Mouse (Mus musculus): Measurements from ENCODE around the gene Cgnl1.

The Cgnl1 gene

GRCm38 (mm10) chr9:71766902-71767301 lies 4.5 kb downstream of the Cgnl1 start:
- DNase-seq (ENCODE audit: low spot score) = no peak

- DNase-seq (ENCODE audit: low spot score) = no peak
Observed at GRCm38 (mm10) chr9:71766306-71766705, 5.1 kb downstream of the Cgnl1 start.

DNA sequence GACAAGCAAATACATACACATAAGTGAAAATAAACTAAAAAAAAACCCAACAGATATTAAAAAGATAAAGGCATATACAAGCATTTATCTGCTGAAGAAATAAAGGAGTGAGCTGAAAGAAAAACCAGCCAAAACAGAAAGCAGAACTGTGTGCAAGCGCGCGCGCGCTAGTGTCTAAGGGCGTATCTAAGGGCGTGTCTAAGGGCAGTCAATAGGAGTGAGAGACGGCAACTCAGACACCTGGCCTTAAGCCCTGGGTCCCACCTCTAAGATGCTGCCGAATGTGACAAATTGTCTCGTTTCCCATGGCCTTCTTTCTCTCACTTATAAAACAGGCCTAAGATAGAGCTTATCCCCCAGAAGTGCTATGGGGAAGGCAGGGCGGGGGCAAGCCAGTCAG lies 6.9 kb downstream of the Cgnl1 start:
- DNase-seq (ENCODE audit: low spot score) = no peak

DNA sequence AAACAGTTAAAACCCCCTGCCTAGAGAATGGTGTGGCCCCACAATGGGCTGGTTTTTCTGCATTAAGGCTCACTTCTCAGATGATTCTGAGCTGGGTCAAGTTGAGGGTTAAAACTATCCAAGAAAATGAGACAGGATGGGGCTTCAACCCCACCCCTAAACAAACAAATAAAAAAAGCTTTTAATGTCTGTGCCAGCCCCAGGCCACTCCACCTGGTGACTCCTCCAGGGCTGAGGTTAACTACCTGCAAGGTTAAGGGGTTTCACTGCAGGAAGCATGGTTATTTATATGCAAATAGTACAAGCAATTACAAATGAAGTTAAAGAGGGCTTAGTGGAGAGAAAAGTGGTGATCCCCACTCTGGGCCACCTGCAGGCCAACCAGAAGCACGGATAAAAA lies 8.1 kb downstream of the Cgnl1 start:
- DNase-seq (ENCODE audit: low spot score) = no peak

DNA sequence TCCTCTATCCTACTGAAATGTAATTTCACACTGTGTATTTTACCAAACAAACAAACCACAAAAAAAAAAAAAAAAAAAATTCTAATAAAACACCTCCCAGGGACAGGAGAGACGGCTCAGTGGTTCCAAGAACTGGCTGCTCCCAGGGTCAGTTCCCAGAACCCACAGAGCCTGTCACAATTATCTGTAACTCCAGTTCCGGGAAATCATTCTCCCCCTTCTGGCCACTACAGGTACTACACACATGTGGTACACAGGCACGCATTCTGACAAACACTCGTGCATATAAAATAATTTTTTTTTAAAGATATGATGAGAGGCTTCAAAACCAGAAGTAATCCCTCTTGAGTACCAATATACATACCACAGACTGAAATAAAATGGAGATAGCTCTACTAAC lies 9.7 kb downstream of the Cgnl1 start:
- no peak for DNase-seq (ENCODE audit: low spot score)

DNA sequence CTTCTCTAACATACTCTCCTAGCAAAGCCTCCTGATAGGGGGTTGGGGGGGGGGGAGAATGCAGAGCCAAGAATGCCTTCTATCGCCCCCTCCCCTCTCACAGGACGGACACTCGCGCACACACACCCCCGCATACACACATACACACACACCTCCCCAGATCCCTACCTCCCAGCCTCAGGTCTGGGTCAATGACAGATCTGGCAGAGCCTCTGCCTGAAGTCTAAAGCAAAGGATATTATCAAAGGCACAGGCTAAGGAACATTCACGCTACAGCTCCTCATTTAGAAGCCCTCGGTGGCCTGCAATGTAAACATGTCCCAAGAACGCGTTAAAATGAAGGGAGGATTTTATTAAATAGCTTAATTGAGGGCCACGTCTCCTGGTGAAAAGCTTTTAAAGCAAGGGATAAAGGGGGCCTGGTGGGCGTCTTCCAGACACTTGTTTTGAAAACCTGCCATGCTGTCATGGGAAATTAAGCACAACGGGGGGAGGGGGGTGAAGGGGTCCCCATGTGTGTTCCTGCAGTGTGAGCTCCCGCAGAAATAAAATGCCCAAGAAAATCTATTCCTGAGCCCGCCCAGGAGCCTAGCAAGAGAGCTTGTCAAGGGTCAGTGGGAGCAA lies 10.8 kb downstream of the Cgnl1 start:
- DNase-seq (ENCODE audit: low spot score) = no peak

DNA sequence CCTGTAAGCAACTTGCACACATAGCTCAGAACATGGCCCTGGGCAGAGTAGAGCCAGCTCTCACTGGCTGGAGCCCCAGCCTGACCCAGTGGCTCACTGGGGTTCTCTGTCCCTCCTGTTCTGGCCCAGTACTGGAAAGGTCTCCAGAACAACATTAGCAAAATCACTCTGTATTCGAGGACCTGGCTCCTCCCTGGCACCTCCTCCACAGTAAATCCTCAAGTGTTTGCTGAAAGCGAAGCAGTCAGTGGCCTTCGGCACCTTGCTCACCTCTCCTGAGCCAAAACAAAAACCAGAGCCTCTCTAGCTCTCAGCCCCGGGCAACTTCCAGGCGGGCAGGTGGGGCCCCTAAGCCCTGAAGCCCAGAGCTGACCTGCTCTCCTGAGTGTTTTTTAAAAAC lies 11.5 kb downstream of the Cgnl1 start:
- no peak for DNase-seq (ENCODE audit: low spot score)

DNA sequence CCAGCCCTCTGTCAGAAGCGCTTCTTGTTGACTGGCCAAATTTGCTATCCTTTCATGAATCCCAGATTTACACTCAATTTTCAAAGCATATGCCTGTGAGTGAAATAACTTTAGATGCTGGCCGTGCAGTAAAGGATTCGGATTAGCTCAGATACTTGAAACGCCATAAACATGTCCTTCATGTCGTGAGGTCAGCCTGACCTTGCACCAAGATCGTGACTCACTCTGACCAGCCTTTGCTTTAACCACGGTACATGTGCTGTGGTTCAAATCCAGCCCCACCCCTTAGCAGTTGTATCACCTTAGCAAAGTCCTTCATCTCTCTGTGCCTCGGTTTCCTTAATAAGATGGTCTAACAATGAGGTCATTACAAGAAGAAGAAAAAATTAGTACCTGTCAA lies 14.0 kb downstream of the Cgnl1 start:
- no peak for DNase-seq (ENCODE audit: low spot score)

DNA sequence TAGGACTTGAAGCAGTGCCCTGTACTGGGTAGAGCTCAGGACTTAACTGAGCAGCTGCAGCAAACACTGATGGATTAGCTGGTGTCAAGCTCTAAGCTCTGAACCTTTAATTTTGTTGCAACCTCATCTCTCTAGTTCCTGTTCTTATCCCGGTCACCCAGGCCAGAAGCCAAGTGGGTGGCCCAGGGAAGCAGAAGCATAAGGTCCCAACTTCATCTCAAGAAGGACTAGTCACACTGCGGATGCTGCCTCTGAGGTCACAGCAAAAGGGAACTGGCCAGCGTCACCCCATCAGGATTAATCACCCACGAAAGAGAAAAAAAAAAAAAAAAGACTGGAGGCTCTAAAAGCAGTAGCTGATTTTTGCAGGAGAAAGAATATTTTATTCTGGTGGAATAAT lies 14.5 kb downstream of the Cgnl1 start:
- no peak for DNase-seq (ENCODE audit: low spot score)

GRCm38 (mm10) chr9:71753981-71754380 lies 17.4 kb downstream of the Cgnl1 start:
- no peak for DNase-seq (ENCODE audit: low spot score)

- DNase-seq (ENCODE audit: low spot score) = no peak
Observed at GRCm38 (mm10) chr9:71753529-71753928, 17.9 kb downstream of the Cgnl1 start.

GRCm38 (mm10) chr9:71753117-71753516 lies 18.3 kb downstream of the Cgnl1 start:
- no peak for DNase-seq (ENCODE audit: low spot score)

GRCm38 (mm10) chr9:71750015-71750672 lies 21.3 kb downstream of the Cgnl1 start:
- DNase-seq (ENCODE audit: low spot score) = no peak

DNA sequence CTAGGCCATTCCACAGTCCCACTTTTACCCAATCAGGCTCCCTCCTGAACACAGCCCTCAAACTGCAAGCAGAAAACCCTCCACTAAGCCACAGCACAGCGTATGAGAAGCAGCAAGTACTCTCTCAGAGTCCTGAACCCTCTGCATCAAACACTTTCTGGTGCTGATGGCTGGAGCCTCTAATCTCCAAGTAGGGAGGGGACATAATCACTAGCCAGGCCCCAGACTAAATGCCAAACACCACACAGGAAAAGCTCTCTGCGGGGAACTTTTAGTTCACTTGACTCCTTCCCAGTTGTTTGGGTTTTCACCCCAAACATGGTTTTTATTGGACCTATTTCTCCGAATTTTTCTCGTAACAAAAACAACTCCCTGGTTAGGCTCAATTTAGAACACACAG lies 25.0 kb downstream of the Cgnl1 start:
- no peak for DNase-seq (ENCODE audit: low spot score)

GRCm38 (mm10) chr9:71738081-71738930 lies 33.1 kb downstream of the Cgnl1 start:
- no peak for DNase-seq (ENCODE audit: low spot score)

DNA sequence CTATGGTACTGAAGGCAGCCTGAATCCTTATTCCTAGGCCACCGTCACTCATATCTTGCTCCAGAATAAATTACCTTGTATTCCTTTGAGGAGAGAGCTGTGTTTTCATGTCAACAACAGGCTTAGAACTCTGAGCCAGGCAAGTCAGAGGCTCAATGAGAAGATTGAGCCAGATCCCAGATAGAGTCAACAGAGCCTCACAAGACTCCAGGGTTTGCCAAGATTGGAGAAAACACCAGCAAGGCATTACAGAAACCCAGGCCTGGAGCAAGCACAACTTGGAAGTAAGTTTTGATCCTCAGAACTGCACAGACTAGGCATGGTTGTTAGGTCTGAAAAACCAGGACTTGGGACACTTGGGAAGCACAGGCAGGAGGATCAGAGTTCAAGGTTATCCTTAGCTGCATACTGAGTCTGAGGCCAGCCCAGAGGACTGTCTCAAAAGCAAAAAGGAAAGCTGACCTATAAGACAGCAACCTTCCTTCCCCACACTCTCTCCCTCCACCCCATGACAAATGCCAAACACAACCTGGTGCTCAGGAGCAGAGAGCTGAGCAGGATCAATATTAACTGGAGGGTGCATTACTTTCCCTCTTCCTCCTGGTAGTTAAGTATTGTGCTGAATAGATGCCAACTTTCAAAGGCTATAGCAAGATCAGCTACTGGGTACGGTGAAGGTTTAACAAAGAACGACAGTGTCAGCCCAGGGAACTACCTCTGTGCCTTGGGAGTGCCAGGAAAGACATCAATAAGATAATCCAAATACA lies 34.0 kb downstream of the Cgnl1 start:
- DNase-seq (ENCODE audit: low spot score) = no peak

DNA sequence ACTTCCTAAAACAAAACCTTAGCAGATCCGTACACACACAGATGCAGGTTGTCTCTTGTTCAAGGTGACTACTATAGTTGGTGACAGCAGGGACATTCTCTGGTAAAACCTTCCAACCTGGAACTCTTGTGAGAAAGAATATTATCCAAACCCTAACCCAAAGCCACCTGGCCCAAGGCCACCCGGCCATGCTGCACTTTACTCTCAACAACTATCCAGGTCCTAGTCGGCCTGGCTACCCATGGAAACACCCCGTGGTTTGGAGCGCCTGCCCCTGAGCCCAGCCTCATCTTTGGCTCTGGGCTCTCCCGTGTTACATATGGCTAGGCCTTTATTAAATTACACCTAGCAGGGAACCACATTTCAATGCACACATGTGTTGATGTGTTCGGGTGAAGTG lies 35.5 kb downstream of the Cgnl1 start:
- no peak for DNase-seq (ENCODE audit: low spot score)

DNA sequence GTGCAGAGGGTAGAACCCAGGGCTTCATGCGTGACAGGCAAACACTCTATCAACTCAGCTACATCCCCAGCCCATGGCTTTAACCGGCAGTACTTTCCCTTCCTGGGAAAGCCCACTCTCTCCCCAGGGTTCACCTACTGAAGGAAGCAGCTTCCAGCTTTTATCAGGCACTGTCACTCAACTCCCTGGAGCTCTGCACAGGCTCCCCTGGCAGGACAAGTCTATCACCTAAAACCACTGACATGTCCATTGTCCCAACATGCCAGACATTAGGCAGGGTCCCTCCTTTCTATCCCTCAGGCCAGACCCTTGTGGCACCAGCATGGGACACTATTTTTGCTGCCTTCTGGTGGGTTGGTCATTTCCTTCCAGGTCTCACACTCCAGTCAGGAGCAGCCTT lies 37.8 kb downstream of the Cgnl1 start:
- DNase-seq (ENCODE audit: low spot score) = no peak

DNA sequence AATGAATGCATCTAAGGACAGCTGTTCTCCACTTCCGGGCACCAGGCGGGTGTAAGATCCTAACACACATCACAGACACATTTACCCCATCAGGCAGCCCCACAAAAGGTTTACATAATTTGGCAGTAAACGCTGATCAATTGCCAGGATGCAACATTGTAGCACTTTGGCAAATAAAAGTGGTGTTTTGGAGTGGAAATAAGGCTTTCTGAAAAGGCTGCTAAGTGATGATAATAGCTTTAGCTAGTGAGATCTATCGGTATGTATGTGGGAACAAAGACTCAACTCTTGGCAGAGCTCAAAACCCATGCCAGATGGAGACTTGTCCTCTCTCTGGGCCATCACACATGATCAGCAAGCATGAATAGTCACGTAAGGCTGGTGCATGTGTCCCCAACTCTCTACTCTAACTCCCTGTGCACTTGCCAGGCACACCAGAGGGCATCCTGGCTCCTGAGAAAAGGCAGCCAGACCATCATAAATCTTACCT lies 42.5 kb downstream of the Cgnl1 start:
- no peak for DNase-seq (ENCODE audit: low spot score)

- DNase-seq (ENCODE audit: low spot score) = no peak
Observed at GRCm38 (mm10) chr9:71727233-71727632, 44.2 kb downstream of the Cgnl1 start.

GRCm38 (mm10) chr9:71726121-71726520 lies 45.3 kb downstream of the Cgnl1 start:
- no peak for DNase-seq (ENCODE audit: low spot score)

GRCm38 (mm10) chr9:71722366-71722765 lies 49.0 kb downstream of the Cgnl1 start:
- DNase-seq (ENCODE audit: low spot score) = no peak

All from MN1 (cell line).